Mouse (Mus musculus) mature B cell (primary cell): ENCODE measurements around the gene St8sia1.

Source experiments
- in situ Hi-C: fragments of 300-500 bp; cut with MboI; formaldehyde crosslinking; loops from 2 replicates; pipeline ENCODE4 v1.14.3; 2019

St8sia1 gene

GRCm38 (mm10) chr6:142944470-142944869 is 19.8 kb downstream of the St8sia1 start:
- in situ Hi-C loops: no loop called here

- in situ Hi-C loops: no loop called here
Observed at GRCm38 (mm10) chr6:142943419-142943818, 20.8 kb downstream of the St8sia1 start.

DNA sequence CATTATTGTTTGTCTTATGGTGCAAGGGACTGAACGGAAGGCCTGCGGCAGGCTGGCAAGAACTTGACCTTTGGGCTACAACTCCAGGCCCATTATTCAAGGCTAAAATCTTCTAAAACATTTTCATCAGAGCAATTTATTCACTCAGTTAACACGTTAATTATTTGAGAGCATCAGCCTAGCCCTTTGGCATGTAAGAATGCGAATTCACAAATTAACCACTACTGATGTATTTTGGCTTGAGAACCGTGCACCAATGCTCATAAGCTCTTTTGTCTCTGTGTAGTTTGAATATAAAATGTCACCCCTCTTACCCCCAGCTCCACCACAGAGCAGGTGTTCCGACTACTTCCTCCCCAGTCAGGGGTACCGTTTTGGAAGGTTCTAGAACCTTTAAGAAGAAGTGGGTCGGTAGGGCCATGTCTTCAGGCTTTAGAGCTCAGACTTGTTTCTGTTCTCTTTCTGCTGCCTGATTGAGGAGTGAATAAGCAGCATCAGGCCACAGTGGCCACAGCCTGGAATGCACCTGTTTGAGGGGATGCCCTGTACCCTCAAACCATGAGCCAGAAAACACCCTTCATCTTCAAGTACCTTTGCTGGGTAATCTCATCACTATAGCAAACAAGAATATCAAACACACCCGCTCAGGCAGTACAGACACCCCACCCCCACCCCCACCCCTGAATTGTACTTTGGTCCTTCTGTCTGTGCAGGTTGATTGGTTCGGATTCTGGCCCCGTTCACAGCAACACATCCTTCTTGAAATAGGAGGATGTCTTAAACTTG is 22.5 kb downstream of the St8sia1 start:
- in situ Hi-C loops: no loop called here

DNA sequence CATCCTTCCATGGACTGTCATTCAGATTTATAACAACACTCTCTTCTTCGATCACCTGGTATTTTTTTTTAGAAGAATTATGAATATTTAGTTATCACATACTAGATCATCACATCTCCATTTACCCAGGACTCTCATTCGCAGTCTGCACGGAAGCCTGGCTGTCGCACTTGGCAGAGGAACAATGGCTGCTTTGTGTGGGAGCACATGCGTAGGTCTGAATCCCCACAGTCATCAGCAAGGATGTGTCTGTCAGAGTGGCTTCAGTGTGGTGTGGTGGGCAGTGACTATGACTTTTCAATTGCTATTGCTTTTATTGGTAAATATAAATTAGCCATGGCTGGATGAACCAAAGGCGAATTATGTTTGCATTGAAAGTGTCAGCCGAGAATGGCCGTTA is 23.2 kb downstream of the St8sia1 start:
- in situ Hi-C loops: no loop called here

GRCm38 (mm10) chr6:142938549-142939345 is 25.5 kb downstream of the St8sia1 start:
- in situ Hi-C loops: no loop called here

- in situ Hi-C loops: no loop called here
Observed at GRCm38 (mm10) chr6:142938074-142938473, 26.2 kb downstream of the St8sia1 start.

DNA sequence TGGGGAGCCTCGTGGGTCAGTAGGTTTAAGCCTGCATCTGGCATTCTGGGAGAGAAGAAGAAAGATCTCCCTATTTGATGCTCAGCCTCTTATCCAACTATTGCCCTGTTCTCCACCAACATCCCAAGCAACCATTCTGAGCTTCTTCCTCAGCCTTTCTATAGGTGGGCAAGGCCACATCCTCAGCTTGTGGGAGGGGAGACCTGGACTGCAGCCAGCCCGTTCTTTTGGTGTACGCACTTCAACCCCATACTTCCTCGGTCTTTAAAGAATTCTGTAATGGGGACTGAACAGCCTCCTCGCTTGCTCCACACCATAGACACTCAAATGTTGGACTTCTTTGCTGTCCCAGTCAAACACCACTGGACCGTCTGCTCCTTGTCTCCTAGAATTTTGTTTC is 31.7 kb downstream of the St8sia1 start:
- in situ Hi-C loops: no loop called here

- in situ Hi-C loops: no loop called here
Observed at GRCm38 (mm10) chr6:142932144-142932543, 32.1 kb downstream of the St8sia1 start.

DNA sequence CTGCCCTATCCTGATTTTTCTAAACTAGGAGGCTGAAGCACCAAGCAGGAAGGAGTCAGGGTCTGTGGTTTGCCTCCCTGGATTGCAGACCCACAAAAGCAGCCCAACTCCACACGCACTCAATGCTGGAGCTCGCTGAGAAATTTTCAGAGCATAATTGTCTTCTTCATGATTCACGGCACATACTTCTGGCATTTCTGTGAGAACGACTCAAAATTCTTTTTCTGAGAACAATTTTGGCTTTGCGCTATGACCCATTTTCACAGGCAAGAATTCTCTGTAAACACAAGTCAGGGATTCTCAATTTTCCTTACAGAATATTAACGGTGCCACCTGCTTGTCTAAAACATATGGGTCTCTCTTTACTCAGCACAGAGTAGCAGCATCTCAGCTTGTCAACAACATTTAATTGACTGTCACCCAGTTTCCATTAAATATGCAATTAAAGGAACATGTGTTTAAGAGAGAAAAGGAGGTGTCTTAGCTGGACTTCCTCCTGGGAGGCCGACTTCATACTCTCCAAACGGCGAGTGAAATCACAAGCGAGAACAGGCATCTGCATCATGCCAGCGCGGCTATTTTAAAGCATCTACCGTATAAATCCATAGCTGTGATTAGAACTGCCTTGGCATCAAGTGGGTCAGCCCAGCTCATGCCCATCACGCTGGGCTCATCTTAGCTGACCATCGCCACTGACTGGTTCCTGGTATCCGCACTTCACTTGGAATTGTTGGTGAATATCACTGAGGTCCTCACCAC is 35.5 kb downstream of the St8sia1 start:
- in situ Hi-C loops: no loop called here

DNA sequence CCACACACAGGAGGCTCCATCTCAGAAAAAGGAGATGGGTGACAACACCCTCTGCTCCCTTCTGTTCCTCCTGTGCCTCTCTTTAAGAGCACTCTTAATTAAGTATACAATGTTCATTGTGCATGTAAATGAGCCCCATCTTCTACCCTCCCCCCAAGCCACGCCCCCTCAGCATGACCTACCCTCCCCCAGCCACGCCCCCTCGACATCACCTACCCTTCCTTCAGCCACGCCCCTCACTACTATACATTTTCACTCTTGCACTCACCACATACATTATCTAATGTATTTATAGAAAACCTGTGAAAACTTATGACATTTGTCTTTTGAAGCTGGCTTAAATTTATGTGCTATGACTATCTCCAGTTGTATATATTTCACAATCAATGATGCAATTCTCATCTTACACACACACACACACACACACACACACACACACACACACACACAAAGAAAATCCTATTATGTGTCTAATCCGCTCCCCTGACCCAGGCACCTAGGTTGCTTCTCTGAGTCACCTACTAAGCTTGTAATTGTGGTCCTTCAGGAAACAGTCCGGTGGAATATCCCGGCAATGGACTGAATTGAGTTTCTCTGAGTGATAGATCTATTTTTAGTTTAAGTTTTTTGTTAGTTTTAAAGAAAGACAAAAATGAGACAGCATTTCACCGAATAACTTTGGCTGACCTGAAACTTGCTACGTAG is 37.2 kb downstream of the St8sia1 start:
- in situ Hi-C loops: no loop called here

GRCm38 (mm10) chr6:142925921-142926320 is 38.3 kb downstream of the St8sia1 start:
- in situ Hi-C loops: no loop called here

- in situ Hi-C loops: no loop called here
Observed at GRCm38 (mm10) chr6:142925374-142925773, 38.9 kb downstream of the St8sia1 start.

DNA sequence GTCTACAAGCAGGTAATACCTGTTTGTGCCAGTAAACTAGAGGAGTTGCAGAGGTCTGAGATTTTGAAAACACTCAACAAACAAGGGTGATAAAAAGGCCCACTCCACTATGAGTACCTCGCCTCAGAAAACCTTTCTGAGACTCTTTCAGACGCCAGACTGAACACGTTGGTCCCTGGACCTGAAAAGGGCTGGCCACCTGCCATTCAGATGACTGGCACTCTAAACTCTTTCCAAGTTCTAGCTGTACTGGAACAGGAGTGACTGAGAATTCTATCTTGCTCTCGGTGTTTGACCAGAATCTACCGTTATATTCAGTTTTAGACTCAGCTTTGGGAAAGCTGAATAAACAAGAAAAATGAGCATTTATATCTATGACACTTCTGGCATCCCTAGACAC is 43.4 kb downstream of the St8sia1 start:
- in situ Hi-C loops: no loop called here

DNA sequence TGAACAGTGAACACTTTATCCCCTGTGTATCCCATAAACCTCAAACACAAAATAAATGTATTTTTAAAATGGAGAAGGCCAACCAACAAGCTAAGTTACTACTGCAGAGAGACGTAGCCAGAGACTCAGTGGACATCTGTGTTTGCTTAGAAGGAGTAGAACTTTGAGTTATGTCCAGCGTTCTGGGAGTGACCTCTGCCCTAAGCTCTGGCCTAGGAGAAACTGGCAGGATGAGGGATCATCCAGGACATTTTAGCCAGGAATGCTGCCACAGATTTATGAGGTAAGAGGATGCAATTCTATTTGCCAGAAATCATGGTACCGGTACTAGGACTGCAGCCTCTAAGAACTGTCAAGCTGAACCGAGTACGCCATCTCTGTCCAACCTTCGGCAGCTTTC is 45.6 kb downstream of the St8sia1 start:
- in situ Hi-C loops: no loop called here

DNA sequence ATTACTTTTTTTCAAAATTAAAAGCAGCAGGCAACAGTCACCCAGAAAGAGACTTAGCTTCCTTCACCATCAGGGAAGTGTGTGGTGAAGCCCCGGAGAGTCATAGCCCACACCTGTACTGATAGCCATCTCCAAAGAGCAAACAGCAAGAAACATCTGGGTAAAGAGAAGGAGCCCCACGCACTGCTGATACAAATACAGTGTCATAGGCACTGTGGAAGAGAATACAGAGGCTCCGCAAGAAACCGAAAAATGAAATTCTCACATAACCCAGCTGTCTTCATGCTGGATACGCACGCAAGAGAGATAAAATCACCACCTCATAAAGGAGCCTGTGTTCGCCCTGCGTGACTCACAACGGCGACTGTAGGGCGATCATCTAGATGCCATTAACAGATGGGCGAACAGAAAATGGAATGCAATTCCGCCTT is 46.8 kb downstream of the St8sia1 start:
- in situ Hi-C loops: no loop called here

DNA sequence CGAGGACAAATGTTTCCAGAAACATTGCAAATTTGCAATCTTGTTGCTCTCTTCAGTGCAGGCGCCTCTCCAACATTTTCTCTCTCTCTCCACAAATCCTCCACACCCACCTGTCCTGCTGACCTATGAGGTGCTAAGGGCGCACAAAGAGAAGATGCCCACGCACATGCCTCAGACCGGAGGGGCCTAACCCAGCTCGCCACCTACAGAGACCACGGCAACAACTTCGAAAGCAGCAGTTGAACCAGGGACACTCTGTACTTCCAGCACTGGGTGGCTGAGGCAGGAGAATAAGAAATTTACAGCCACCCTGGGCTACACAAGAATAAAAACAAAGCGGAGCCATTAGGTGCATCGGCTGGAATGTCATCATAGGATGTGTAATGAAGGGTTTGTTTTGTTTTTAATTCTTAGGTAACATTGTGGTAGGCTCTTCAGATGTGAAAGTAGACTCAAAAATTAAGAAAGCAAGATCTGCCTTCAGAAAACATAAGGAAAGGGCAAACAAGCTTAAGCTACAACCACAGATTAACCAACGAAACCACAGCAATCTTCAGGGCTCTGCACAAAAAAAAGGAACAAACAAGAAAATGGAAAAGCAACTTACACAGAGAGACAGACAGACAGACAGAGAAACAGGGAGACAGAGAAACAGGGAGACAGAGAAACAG is 47.8 kb downstream of the St8sia1 start:
- in situ Hi-C loops: no loop called here

DNA sequence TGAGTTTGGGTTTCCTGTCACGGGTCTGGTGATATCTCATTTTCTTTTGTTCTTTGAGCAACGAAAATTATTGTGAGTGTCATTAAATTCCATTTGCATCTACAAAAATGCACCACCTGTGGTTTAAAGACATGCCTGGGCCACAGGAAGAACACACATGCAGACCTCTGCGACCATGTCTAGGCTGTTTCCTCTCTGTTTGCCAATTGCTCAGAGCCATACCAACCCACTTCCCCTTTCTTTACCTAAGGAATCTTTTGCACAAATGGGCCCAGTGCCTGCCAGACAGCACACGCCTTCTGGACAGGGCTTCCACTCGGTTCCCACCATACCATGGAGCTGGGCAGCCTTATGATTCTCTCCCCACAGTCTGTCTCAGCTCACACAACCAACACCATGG is 48.8 kb downstream of the St8sia1 start:
- in situ Hi-C loops: no loop called here

DNA sequence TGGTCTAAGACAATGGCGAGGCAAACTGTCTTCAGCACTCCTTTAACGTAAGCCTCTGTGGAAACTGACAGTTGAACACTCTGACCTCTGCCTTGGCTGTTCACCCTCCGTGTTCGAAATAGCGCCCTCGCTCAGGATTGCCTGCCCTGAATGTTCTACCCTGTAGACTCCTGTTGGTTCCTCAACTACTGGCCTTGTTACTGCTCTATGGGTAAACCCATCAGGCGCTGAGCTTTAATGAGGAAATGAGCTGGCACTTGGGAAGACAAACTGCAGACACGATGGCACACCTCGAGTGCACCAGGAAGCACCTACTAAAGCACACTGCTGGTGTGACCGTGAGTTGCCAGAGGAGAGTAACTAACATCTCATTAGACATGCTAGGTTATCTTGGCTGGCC is 49.6 kb downstream of the St8sia1 start:
- in situ Hi-C loops: no loop called here

- in situ Hi-C loops: no loop called here
Observed at GRCm38 (mm10) chr6:142911263-142911662, 53.0 kb downstream of the St8sia1 start.

DNA sequence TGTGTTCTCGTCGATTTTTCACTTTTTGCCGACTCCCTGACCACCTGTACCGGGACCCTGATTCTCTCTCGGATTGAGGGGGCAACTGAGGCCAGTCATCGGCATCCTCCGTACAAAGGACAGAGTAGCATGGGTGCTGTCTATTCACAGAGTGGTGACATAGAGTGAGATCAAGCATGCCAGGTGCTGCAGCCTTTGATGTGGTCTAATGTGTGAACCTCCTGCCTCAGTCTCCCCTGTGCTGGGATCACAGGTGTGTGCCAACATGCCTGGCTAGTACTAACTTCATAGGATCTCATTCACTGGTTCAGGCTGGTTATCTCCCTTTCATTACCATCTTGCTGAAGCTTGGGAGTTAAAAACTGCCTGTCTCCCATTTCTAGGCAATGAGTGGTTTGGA is 53.5 kb downstream of the St8sia1 start:
- in situ Hi-C loops: no loop called here

DNA sequence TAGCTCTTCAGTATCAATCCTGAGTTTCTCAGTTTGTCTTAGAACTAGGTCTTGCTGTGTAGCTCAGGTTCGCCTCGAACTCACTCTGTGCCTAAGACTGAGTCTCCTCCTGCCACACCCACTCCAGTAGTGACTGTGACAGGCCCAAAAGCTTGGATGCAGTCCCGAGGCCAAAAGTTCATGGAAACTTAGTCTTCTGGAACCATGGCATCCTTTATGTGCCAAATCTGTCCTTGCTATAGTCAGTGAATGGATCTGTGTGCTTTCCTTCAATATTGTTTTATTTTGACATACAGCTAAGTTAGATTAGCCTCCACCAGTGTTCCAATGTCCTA is 54.5 kb downstream of the St8sia1 start:
- in situ Hi-C loops: no loop called here
